Mouse (Mus musculus) heart, embryonic 16.5 days (tissue): ENCODE measurements around the gene Stxbp3. TPM values are rescaled to one million over a fixed set of nuclear protein-coding genes. Genes with fewer than 3 reads are reported as not detected.
A peak's percentile ranks its signal among the peaks of the same experiment; 100 is the strongest.

ENCODE experiments used
- ATAC-seq: fragments of 200-750 bp; cut with Nextera tagmentation; replicated peaks from 2 replicates; pipeline ENCODE4 v1.8.0; 2017; ENCODE audit warnings: moderate number of reproducible peaks; ENCODE audit not compliant: insufficient read depth, low FRiP score; ENCODE audit errors: extremely low read depth
- H3K27ac ChIP-seq: fragments of 300-500 bp; sonication (generic); 2 replicates; pipeline ENCODE4 v1.5.1; 2014; ENCODE audit warnings: mild to moderate bottlenecking, low read length, control low read depth, moderate library complexity
- H3K27me3 ChIP-seq: fragments of 300-500 bp; sonication (generic); 2 replicates; pipeline ENCODE4 v1.6.1; 2014; ENCODE audit warnings: low read length, mixed read lengths; ENCODE audit not compliant: control insufficient read depth, insufficient read depth
- H3K36me3 ChIP-seq: fragments of 300-500 bp; sonication (generic); 2 replicates; pipeline ENCODE4 v1.6.1; 2014; ENCODE audit not compliant: control insufficient read depth, insufficient read depth
- H3K4me1 ChIP-seq: fragments of 300-500 bp; sonication (generic); 2 replicates; pipeline ENCODE4 v1.6.1; 2014; ENCODE audit warnings: low read length, mixed read lengths; ENCODE audit not compliant: control insufficient read depth, insufficient read depth
- H3K4me2 ChIP-seq: fragments of 300-500 bp; sonication (generic); 2 replicates; pipeline ENCODE4 v1.6.1; 2014; ENCODE audit warnings: low read depth, mild to moderate bottlenecking, control low read depth, low read length
- H3K4me3 ChIP-seq: fragments of 300-500 bp; sonication (generic); 2 replicates; pipeline ENCODE4 v1.5.1; 2014; ENCODE audit warnings: mild to moderate bottlenecking, control low read depth, low read length
- H3K9ac ChIP-seq: fragments of 300-500 bp; sonication (generic); 2 replicates; pipeline ENCODE4 v1.6.1; 2014; ENCODE audit warnings: low read length, control low read depth
- H3K9me3 ChIP-seq: fragments of 300-500 bp; sonication (generic); replicated peaks from 2 replicates; pipeline ENCODE4 v1.6.1; 2016; ENCODE audit warnings: low read length; ENCODE audit not compliant: control insufficient read depth
- WGBS: fragments of 180-500 bp; shearing (Covaris S2); extraction: QIAGEN DNeasy Blood & Tissue Kit; methylation state at CpG from one replicate; pipeline ENCODE4 v1.1.7; 2014; 5-methylcytosine and 5-hydroxymethylcytosine counted together
- polyA plus RNA-seq: library from polyadenylated mRNA; unstranded; fragments of >200 nt; fragmentation: Nextera tagmentation; extraction: Ambion mirVana; gene quantifications from 2 replicates; pipeline ENCODE4 v1.2.1, GENCODE M21; 2015

Gene Stxbp3
- polyA plus RNA-seq, 1 experiment from 2014 or later = 33.1 TPM

- Histone ChIP-seq H3K36me3 (no peaks in the 10 kb centered on the region), H3K27ac (no peak overlapping the region), H3K4me1 (peaks cover 13% of the 10 kb centered on the region), H3K9me3 (no peaks in the 10 kb centered on the region), H3K9ac (no peak overlapping the region), H3K4me3 (no peak overlapping the region), H3K4me2 (no peak overlapping the region), H3K27me3 (no peaks in the 10 kb centered on the region)
- WGBS = 66% methylated on average over 3 of the region's 3 CpGs
- no peak for ATAC-seq
Observed at GRCm38 (mm10) chr3:108851554-108851953, 11.2 kb upstream of the Stxbp3 start.

GRCm38 (mm10) chr3:108851075-108851474 lies 10.7 kb upstream of the Stxbp3 start:
- Histone ChIP-seq H3K27me3 (no peaks in the 10 kb centered on the region), H3K4me1 (peaks cover 11% of the 10 kb centered on the region), H3K9me3 (no peaks in the 10 kb centered on the region), H3K27ac (no peak overlapping the region), H3K4me2 (no peak overlapping the region), H3K36me3 (no peaks in the 10 kb centered on the region), H3K4me3 (no peak overlapping the region), H3K9ac (no peak overlapping the region)
- ATAC-seq = no peak
- 68% methylated on average over 2 of the region's 2 CpGs for WGBS

- no peak for ATAC-seq
- Histone ChIP-seq H3K4me2 (no peak overlapping the region), H3K9me3 (no peaks in the 10 kb centered on the region), H3K4me1 (peaks cover 5% of the 10 kb centered on the region), H3K27ac (peak overlapping the region; percentile 30; the same call in 1 of the 2 replicates), H3K27me3 (no peaks in the 10 kb centered on the region), H3K9ac (no peak overlapping the region), H3K4me3 (no peak overlapping the region), H3K36me3 (no peaks in the 10 kb centered on the region)
- 49% methylated on average over 3 of the region's 3 CpGs for WGBS
Observed at GRCm38 (mm10) chr3:108850506-108850905, 10.2 kb upstream of the Stxbp3 start.

GRCm38 (mm10) chr3:108846616-108847015 lies 6.3 kb upstream of the Stxbp3 start:
- no peak overlapping the region for H3K9ac ChIP-seq
- ATAC-seq = no peak
- H3K4me2 ChIP-seq = no peak overlapping the region
- H3K9me3 ChIP-seq = no peaks in the 10 kb centered on the region
- no peaks in the 10 kb centered on the region for H3K27me3 ChIP-seq
- 72% methylated on average over 3 of the region's 3 CpGs for WGBS
- H3K4me1 ChIP-seq = peaks cover 2% of the 10 kb centered on the region; the same call in 1 of the 2 replicates
- H3K36me3 ChIP-seq = no peaks in the 10 kb centered on the region
- H3K4me3 ChIP-seq = no peak overlapping the region
- no peak overlapping the region for H3K27ac ChIP-seq

- ATAC-seq = no peak
- H3K4me1 ChIP-seq = no peaks in the 10 kb centered on the region; the same call in 1 of the 2 replicates
- no peak overlapping the region for H3K4me2 ChIP-seq
- no peaks in the 10 kb centered on the region for H3K9me3 ChIP-seq
- H3K4me3 ChIP-seq = no peak overlapping the region
- no peak overlapping the region for H3K9ac ChIP-seq
- WGBS = 80% methylated on average over 5 of the region's 5 CpGs
- H3K27me3 ChIP-seq = no peaks in the 10 kb centered on the region
- H3K27ac ChIP-seq = no peak overlapping the region
- no peaks in the 10 kb centered on the region for H3K36me3 ChIP-seq
Observed at GRCm38 (mm10) chr3:108844521-108844920, 4.2 kb upstream of the Stxbp3 start.

GRCm38 (mm10) chr3:108844026-108844425 lies 3.7 kb upstream of the Stxbp3 start:
- Histone ChIP-seq H3K4me2 (no peak overlapping the region), H3K9me3 (no peaks in the 10 kb centered on the region), H3K27me3 (no peaks in the 10 kb centered on the region), H3K4me1 (peaks cover 2% of the 10 kb centered on the region), H3K9ac (no peak overlapping the region), H3K27ac (no peak overlapping the region), H3K36me3 (no peaks in the 10 kb centered on the region), H3K4me3 (no peak overlapping the region)
- ATAC-seq = no peak
- 75% methylated on average over 6 of the region's 6 CpGs for WGBS

GRCm38 (mm10) chr3:108840716-108841054 lies 359 bp upstream of the Stxbp3 start:
- WGBS = 56% methylated on average over 4 of the region's 4 CpGs
- no peak for ATAC-seq
- no peak overlapping the region for H3K4me3 ChIP-seq
- no peak overlapping the region for H3K27ac ChIP-seq
- H3K27me3 ChIP-seq = no peaks in the 10 kb centered on the region
- H3K4me1 ChIP-seq = peaks cover 12% of the 10 kb centered on the region
- peaks cover 4% of the 10 kb centered on the region for H3K36me3 ChIP-seq
- H3K9me3 ChIP-seq = no peaks in the 10 kb centered on the region
- H3K9ac ChIP-seq = no peak overlapping the region
- H3K4me2 ChIP-seq = no peak overlapping the region

GRCm38 (mm10) chr3:108839647-108839999 lies 703 bp downstream of the Stxbp3 start:
- H3K27me3 ChIP-seq = no peaks in the 10 kb centered on the region
- H3K9me3 ChIP-seq = no peaks in the 10 kb centered on the region
- H3K9ac ChIP-seq = peak overlapping the region; percentile 82
- peak overlapping the region; percentile 75 for H3K4me3 ChIP-seq
- peak overlapping the region; percentile 89 for H3K27ac ChIP-seq
- 6% methylated on average over 8 of the region's 8 CpGs for WGBS
- peaks cover 4% of the 10 kb centered on the region for H3K36me3 ChIP-seq
- H3K4me1 ChIP-seq = peaks cover 12% of the 10 kb centered on the region
- no peak for ATAC-seq
- H3K4me2 ChIP-seq = peak overlapping the region; percentile 58

- peak overlapping the region; percentile 75 for H3K4me3 ChIP-seq
- peak overlapping the region; percentile 58 for H3K4me2 ChIP-seq
- peak overlapping the region; percentile 35; the same call in 1 of the 2 replicates for H3K9ac ChIP-seq
- no peak overlapping the region for H3K27ac ChIP-seq
- peaks cover 8% of the 10 kb centered on the region for H3K36me3 ChIP-seq
- H3K9me3 ChIP-seq = no peaks in the 10 kb centered on the region
- 61% methylated on average over 7 of the region's 7 CpGs for WGBS
- ATAC-seq = no peak
- H3K4me1 ChIP-seq = peaks cover 12% of the 10 kb centered on the region
- H3K27me3 ChIP-seq = no peaks in the 10 kb centered on the region
Observed at GRCm38 (mm10) chr3:108838980-108839379, 1.3 kb downstream of the Stxbp3 start.

- Histone ChIP-seq H3K9ac (no peak overlapping the region), H3K4me2 (no peak overlapping the region)
Observed at GRCm38 (mm10) chr3:108836931-108837330, 3.4 kb downstream of the Stxbp3 start.

More at GRCm38 (mm10) chr3:108836931-108837330, 3.4 kb downstream of the Stxbp3 start:
- H3K4me1 ChIP-seq = peaks cover 12% of the 10 kb centered on the region
- no peaks in the 10 kb centered on the region for H3K9me3 ChIP-seq
- no peaks in the 10 kb centered on the region for H3K27me3 ChIP-seq
- H3K4me3 ChIP-seq = no peak overlapping the region
- no peak for ATAC-seq
- no peak overlapping the region for H3K27ac ChIP-seq
- peaks cover 8% of the 10 kb centered on the region for H3K36me3 ChIP-seq
- WGBS = 92% methylated on average over 6 of the region's 6 CpGs
